Mouse (Mus musculus) CD4-positive naive resting alpha-beta T cell, adult 76 days (primary cell): Measurements from ENCODE around the gene Gm5089. TPM values are rescaled to one million over a fixed set of nuclear protein-coding genes. Genes with fewer than 3 reads are reported as not detected.

Experiments
- total RNA-seq: library from RNA; stranded (reverse); gene quantifications from one replicate; pipeline ENCODE4 v1.2.4, GENCODE M21; 2023

Gene Gm5089
- not detected for total RNA-seq

DNA sequence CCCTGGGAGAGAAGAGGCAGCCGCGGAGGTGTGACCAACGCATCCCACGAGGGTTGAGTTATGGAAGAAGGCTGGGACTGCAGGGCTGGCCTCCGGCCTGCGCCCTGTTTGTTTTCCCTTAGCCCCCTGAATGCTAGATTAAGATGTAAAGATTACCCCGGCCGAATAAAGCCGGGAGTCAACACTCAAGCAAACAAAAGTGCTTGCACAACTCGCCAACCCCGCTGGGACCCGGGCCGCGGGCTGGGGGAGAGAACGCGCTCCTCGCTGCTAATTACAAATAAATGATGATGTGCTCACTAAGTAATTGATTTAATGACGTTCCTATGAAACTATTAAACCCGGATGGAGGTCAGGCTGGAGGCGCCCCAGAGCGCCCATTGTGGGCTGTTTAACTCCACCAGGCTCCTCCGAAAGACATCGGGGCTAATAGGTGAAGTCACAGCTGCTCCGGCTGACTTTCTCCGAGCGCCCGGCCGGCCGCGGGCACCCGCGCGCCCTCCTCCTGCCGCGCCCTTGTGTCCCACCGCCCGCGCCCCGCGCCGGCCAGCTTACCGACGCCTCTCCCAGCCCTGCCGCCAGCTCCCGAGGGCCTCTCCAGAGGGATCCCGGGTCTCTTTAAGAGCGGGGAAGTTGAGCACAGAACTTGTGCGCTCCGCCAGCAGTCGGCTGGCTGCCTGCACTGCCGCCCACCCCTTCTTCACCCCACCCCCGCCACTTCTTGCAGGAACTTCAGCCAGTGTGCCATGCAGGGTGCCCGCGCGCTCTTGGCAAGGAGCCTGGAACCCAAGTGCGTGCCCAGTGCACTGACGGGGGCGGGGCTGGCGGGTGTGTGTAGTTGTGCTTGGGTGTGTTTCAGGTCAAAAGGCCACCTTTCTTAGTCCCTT is at the start of gene Gm5089:
Gene Gm5089 (minus strand): TSS at position 620 of the 887 bp plus-strand sequence.

DNA sequence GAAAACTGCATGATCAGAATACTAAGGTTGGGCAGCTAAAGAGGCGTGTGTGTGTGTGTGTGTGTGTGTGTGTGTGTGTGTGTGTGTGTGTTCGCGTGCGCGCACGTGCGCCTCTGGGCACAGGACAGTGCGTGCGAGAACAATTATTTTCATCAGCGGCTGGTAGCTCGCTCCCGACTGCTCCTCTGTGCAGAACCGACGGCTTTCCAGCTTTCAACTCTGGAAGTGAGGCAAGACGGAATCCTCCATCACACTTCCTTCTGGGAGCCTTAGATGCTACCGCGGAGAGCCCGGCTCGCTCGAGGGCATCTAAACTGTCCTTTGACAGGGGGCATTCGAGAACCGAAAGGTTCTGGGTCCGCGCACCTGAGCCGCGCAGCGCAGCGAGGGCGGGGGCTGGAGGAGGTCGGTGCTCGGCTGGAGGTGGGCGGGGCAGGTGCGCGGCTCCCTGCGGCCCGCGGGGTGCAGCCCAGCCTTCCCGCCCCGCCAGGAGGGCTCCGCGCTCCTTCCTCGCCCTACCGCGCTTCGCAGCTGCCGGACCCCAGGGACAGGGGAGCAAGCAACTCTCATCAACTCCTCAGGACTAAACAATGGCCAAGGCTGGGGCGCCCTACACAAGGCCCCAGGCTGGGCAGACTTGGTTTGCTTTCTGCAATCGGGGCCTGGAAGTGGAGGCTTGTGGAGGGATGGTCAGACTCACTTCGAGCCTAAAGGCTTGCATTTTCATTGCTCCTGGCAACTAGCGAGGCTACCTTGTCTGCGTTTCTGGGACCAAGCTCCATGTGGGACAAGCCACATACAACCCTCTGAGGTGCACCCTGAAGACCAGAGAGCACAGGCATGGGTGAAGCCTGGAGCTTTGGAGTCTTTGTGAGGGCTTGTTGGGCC is 39.8 kb upstream of the Gm5089 start, which contains the start of gene Gm10837:
Gene Gm10837 (plus strand): TSS at position 146 of the 888 bp plus-strand sequence.

DNA sequence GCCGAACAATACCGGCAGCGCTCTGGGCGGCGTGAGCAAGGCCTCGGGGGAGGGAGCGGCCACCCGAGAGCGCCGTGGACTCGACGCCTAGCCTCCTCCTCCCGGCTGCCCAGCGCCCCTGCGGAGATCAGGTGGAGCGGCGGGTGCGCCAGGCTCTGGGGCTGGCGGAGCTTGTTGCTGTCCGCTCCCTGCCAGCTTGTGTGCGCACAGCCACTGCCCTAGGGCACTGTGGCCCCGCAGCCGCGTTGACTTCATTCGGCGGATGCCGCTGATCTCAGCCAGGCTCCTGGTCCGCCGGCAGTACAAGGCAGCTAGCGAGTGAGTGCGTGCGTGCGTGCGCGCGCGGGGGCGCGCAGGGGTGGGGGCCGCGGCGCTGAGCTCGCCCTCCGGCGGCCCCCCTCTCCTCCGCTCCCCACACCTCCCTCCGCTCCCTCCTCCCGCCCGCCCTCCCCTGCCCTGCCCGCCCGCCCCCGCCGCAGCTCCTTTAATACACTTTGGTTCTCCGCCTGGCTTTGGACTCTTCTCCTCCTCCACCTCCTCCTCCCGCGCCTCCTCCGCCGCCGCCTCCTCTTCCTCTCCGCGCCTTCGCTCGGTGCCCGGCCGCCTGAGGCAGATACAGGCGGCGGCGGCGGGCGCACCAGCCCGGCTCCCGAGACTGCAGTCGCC is 24.1 kb upstream of the Gm5089 start, which contains the start of gene Zic2:
Gene Zic2 (plus strand): TSS at position 545 of the 666 bp plus-strand sequence.

GRCm38 (mm10) chr14:122464763-122465741 is 14.1 kb upstream of the Gm5089 start, which contains the start of gene Zic5:
Gene Zic5 (minus strand): TSS chr14:122465677.

Other genes starting within 250 kb of the Gm5089 start
- gene Zic5, start 14.6 kb upstream of the Gm5089 start, total RNA-seq: not detected
- not detected for gene Zic2, start 24.3 kb upstream of the Gm5089 start, total RNA-seq
- gene Gm10837, start 39.5 kb upstream of the Gm5089 start, total RNA-seq: not detected
- gene Pcca, start 83.2 kb upstream of the Gm5089 start, total RNA-seq: 26.3 TPM